Mouse (Mus musculus) hindbrain, embryonic 16.5 days (tissue): Measurements from ENCODE around the gene Itih4. TPM values are rescaled to one million over a fixed set of nuclear protein-coding genes. Genes with fewer than 3 reads are reported as not detected.

ENCODE experiments used
- ATAC-seq: fragments of 200-750 bp; cut with Nextera tagmentation; 2 replicates; pipeline ENCODE4 v1.8.0; 2017; ENCODE audit warnings: moderate TSS enrichment, moderate library complexity
- H3K27ac ChIP-seq: fragments of 300-500 bp; sonication (generic); 2 replicates; pipeline ENCODE4 v1.5.1; 2014; ENCODE audit warnings: low read depth, mild to moderate bottlenecking, control low read depth, low read length, moderate library complexity
- H3K27me3 ChIP-seq: fragments of 300-500 bp; sonication (generic); replicated peaks from 2 replicates; pipeline ENCODE4 v1.6.1; 2014; ENCODE audit warnings: low read length; ENCODE audit not compliant: control insufficient read depth, insufficient read depth
- H3K36me3 ChIP-seq: fragments of 300-500 bp; sonication (generic); 2 replicates; pipeline ENCODE4 v1.6.1; 2014; ENCODE audit warnings: mild to moderate bottlenecking, low read length, moderate library complexity, mixed read lengths; ENCODE audit not compliant: control insufficient read depth, insufficient read depth
- H3K4me1 ChIP-seq: fragments of 300-500 bp; sonication (generic); 2 replicates; pipeline ENCODE4 v1.6.1; 2014; ENCODE audit warnings: low read depth, low read length; ENCODE audit not compliant: control insufficient read depth, insufficient read depth
- H3K4me2 ChIP-seq: fragments of 300-500 bp; sonication (generic); 2 replicates; pipeline ENCODE4 v1.6.1; 2014; ENCODE audit warnings: mild to moderate bottlenecking, low read length, control low read depth, moderate library complexity
- H3K4me3 ChIP-seq: fragments of 300-500 bp; sonication (generic); 2 replicates; pipeline ENCODE4 v1.5.1; 2014; ENCODE audit warnings: mild to moderate bottlenecking, low read length, control low read depth, moderate library complexity
- H3K9ac ChIP-seq: fragments of 300-500 bp; sonication (generic); 2 replicates; pipeline ENCODE4 v1.6.1; 2014; ENCODE audit warnings: low read depth, mild to moderate bottlenecking, control low read depth, low read length, moderate library complexity
- H3K9me3 ChIP-seq: fragments of 300-500 bp; sonication (generic); 2 replicates; pipeline ENCODE4 v1.6.1; 2014; ENCODE audit warnings: mild to moderate bottlenecking, low read length, moderate library complexity; ENCODE audit not compliant: control insufficient read depth
- WGBS: fragments of 180-500 bp; shearing (Covaris S2); extraction: QIAGEN DNeasy Blood & Tissue Kit; methylation state at CpG from one replicate; pipeline ENCODE4 v1.1.7; 2014; 5-methylcytosine and 5-hydroxymethylcytosine counted together
- polyA plus RNA-seq: library from polyadenylated mRNA; unstranded; fragments of >200 nt; fragmentation: Nextera tagmentation; extraction: Ambion mirVana; gene quantifications from 2 replicates; pipeline ENCODE4 v1.2.1, GENCODE M21; 2015

Itih4 gene
- polyA plus RNA-seq, 1 experiment from 2014 or later = not detected

- no peak for ATAC-seq
- no peaks in the 10 kb centered on the region for H3K4me1 ChIP-seq
- no peaks in the 10 kb centered on the region for H3K36me3 ChIP-seq
- H3K9me3 ChIP-seq = no peaks in the 10 kb centered on the region
- no peak overlapping the region for H3K9ac ChIP-seq
- no peak overlapping the region for H3K4me3 ChIP-seq
- H3K27me3 ChIP-seq = no peaks in the 10 kb centered on the region
- no peak overlapping the region for H3K27ac ChIP-seq
- WGBS = 90% methylated on average over 9 of the region's 9 CpGs
- no peak overlapping the region for H3K4me2 ChIP-seq
These were observed 23.9 kb upstream of the Itih4 start for GRCm38 (mm10) chr14:30862368-30862767.

DNA sequence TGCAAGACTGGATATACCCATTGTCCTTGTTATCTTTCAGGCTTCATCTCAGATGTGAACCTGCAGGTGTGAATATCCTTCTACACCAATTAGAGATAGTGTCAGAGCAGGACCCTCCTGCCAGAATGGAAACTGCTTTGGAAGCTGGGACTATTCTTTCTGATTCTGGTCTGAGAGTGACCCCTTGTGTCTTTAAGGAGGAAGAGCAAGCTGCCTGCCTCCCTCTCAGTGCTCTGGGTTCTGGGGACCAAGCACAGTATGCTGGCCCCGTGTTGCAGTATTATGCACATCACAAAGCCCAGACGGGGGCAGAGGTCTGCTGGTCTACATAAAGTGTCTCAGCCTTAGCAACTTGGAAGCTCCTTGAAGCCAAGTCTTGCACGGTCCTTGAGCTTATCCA lies 21.0 kb upstream of the Itih4 start:
- Histone ChIP-seq H3K9ac (no peak overlapping the region), H3K4me1 (no peaks in the 10 kb centered on the region), H3K4me2 (no peak overlapping the region), H3K27ac (no peak overlapping the region), H3K4me3 (no peak overlapping the region), H3K27me3 (no peaks in the 10 kb centered on the region), H3K9me3 (no peaks in the 10 kb centered on the region), H3K36me3 (no peaks in the 10 kb centered on the region)
- WGBS = 76% methylated on average over 3 of the region's 3 CpGs
- no peak for ATAC-seq

GRCm38 (mm10) chr14:30867042-30867441 lies 19.2 kb upstream of the Itih4 start:
- Histone ChIP-seq H3K4me2 (no peak overlapping the region), H3K27me3 (no peaks in the 10 kb centered on the region), H3K9me3 (no peaks in the 10 kb centered on the region), H3K36me3 (no peaks in the 10 kb centered on the region), H3K4me3 (no peak overlapping the region), H3K4me1 (no peaks in the 10 kb centered on the region), H3K9ac (no peak overlapping the region), H3K27ac (no peak overlapping the region)
- 36% methylated on average over 5 of the region's 5 CpGs for WGBS
- no peak for ATAC-seq

DNA sequence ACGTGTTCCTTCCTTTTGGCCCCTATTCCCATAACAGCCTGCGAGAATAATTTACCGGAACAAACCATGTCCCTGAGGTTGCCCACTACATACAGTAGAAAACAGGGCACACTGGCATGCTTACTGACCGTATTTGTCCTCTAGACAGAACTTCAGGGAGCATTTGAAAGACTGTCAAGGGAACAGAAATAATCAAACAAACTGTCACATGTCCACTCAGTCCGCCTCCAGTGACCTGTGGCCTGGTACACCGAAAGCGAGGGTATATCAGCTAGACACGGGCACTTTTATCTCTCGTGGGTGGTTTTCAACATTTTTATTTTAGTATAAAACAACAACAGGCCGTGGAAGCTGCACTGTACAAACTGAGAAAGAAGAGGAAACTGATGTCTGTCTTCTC lies 17.4 kb upstream of the Itih4 start:
- Histone ChIP-seq H3K27ac (no peak overlapping the region), H3K27me3 (no peaks in the 10 kb centered on the region), H3K4me2 (no peak overlapping the region), H3K4me1 (no peaks in the 10 kb centered on the region), H3K9me3 (no peaks in the 10 kb centered on the region), H3K9ac (no peak overlapping the region), H3K36me3 (peaks cover 7% of the 10 kb centered on the region; the same call in 1 of the 2 replicates), H3K4me3 (no peak overlapping the region)
- no peak for ATAC-seq
- 92% methylated on average over 10 of the region's 10 CpGs for WGBS

DNA sequence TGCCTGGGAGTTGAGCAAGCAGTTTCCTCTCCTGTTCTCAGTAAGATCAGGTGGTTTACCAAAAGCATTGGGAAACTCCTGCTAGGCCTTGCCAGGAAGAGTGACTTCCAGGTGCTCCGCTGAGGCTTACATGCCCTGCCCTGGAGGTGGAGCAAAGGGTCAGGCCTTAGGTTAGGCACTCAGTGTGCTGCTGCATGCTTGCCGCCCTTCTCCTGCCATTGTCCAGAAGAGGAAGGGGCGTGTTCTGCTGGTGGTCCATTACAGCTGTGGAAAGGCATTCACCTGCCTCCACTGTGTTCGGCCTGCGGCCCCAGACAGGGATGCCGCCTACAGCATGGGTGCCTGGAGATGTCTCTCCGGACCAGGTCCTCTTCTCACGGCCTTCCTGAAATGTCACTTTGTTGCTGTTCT lies 16.9 kb upstream of the Itih4 start:
- Histone ChIP-seq H3K9ac (no peak overlapping the region), H3K4me1 (no peaks in the 10 kb centered on the region), H3K4me2 (no peak overlapping the region), H3K4me3 (no peak overlapping the region), H3K27me3 (no peaks in the 10 kb centered on the region), H3K9me3 (no peaks in the 10 kb centered on the region), H3K27ac (no peak overlapping the region), H3K36me3 (peaks cover 7% of the 10 kb centered on the region; the same call in 1 of the 2 replicates)
- no peak for ATAC-seq
- 85% methylated on average over 8 of the region's 8 CpGs for WGBS

- H3K4me3 ChIP-seq = no peak overlapping the region
- H3K36me3 ChIP-seq = peaks cover 7% of the 10 kb centered on the region; the same call in 1 of the 2 replicates
- no peaks in the 10 kb centered on the region for H3K4me1 ChIP-seq
- ATAC-seq = no peak
- H3K27me3 ChIP-seq = no peaks in the 10 kb centered on the region
- H3K9ac ChIP-seq = no peak overlapping the region
- WGBS = 87% methylated on average over 25 of the region's 25 CpGs
- no peak overlapping the region for H3K4me2 ChIP-seq
- no peak overlapping the region for H3K27ac ChIP-seq
- no peaks in the 10 kb centered on the region for H3K9me3 ChIP-seq
These were observed 15.8 kb upstream of the Itih4 start for GRCm38 (mm10) chr14:30870206-30871147.

GRCm38 (mm10) chr14:30874095-30874700 lies 12.1 kb upstream of the Itih4 start:
- Histone ChIP-seq H3K36me3 (peaks cover 7% of the 10 kb centered on the region; the same call in 1 of the 2 replicates), H3K9ac (no peak overlapping the region), H3K27me3 (no peaks in the 10 kb centered on the region), H3K4me3 (no peak overlapping the region), H3K4me2 (no peak overlapping the region), H3K4me1 (no peaks in the 10 kb centered on the region), H3K27ac (no peak overlapping the region), H3K9me3 (no peaks in the 10 kb centered on the region)
- 83% methylated on average over 18 of the region's 18 CpGs for WGBS
- no peak for ATAC-seq

- ATAC-seq = no peak
- H3K9me3 ChIP-seq = no peaks in the 10 kb centered on the region
- WGBS = 88% methylated on average over 12 of the region's 12 CpGs
- H3K9ac ChIP-seq = no peak overlapping the region
- no peak overlapping the region for H3K4me2 ChIP-seq
- no peak overlapping the region for H3K27ac ChIP-seq
- peaks cover 7% of the 10 kb centered on the region; the same call in 1 of the 2 replicates for H3K36me3 ChIP-seq
- H3K4me1 ChIP-seq = no peaks in the 10 kb centered on the region
- H3K27me3 ChIP-seq = no peaks in the 10 kb centered on the region
- H3K4me3 ChIP-seq = no peak overlapping the region
These were observed 11.0 kb upstream of the Itih4 start for GRCm38 (mm10) chr14:30875130-30875865.

DNA sequence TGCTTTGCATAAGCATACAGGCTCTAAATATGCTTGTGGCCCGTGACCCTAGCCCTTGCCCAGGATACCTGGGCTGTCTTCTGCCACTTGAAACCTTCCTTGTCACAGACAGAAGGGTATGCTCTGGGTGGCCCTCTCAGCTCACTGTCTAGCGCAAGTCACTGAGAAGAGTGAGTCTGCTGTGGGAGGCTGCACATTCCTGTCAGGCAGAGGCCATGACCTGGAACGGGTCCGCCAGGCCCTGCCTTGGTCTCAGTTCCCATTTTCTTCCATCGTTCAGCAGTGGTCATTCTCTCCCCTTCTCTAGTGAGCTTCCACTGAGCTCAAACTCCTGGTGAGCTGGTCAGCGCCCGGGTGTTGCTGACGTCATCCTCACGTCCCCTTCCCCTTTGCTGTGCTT lies 10.3 kb upstream of the Itih4 start:
- WGBS = 86% methylated on average over 9 of the region's 9 CpGs
- no peak for ATAC-seq
- H3K9ac ChIP-seq = no peak overlapping the region

More for the DNA sequence above, 10.3 kb upstream of the Itih4 start:
- no peak overlapping the region for H3K27ac ChIP-seq
- H3K36me3 ChIP-seq = peaks cover 7% of the 10 kb centered on the region; the same call in 1 of the 2 replicates
- no peaks in the 10 kb centered on the region for H3K27me3 ChIP-seq
- H3K4me2 ChIP-seq = no peak overlapping the region
- no peak overlapping the region for H3K4me3 ChIP-seq
- no peaks in the 10 kb centered on the region for H3K9me3 ChIP-seq
- H3K4me1 ChIP-seq = no peaks in the 10 kb centered on the region
